Mouse (Mus musculus) urinary bladder, postnatal 10 days (tissue): Measurements from ENCODE around the gene Agxt.

Source experiments
- DNase-seq: peaks from one replicate; pipeline ENCODE4 v3.0.0; 2022; ENCODE audit warnings: low spot score

The Agxt gene

DNA sequence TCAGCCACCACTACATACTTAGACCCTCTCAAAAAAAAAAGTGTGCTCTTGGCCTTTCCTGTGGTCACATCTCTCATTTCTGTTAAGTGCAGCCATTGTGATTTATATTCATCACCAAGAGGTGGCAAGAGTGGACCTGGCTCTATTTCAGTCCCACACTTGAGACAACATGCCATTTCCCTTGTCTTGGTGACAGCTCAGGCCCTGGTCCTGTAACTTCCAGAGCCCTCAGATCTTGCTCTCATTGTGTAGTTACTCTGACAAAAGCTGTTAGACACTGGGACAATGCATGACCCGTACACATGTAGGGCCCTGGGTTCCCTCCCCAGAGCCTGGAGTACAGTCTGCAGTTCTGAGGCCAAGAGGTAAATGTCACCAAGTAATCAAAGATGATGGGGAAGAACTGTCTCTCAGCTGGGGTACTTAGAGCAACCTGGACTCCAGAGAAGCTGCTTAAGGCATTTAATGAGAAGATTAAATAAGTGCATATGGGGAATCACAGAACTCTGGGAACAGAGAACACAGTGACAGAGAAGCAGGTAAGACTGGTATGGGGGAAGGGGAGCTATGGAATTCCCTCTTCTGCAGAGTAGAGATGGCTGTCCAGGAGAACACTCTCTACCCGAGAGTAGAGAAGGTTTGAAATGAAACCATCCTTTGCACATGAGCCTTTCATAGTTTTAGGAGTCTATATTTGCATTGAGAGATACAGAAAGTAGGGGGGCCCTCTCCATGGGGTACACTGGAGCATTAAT lies 16.0 kb downstream of the Agxt start:
- no peak for DNase-seq

DNA sequence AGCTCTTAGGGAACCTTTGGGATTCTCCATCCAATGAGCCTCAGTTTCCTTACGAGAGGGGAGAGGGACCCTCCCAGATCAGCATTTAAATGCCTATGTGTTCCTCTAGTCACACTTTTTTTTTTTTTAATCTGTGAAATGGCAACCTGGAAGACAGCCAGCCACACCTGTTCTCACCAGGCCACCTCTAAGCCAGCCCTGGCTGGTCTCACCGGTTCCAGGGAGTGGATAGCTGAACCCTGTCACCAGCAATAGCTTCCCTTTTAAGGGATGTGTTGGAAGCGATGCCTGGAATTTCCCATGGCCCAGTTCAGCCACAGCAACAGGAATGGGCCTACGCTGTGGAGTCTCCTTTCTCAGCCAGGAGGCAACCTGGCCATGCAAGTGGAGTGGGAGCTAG lies 22.5 kb downstream of the Agxt start:
- no peak for DNase-seq

DNA sequence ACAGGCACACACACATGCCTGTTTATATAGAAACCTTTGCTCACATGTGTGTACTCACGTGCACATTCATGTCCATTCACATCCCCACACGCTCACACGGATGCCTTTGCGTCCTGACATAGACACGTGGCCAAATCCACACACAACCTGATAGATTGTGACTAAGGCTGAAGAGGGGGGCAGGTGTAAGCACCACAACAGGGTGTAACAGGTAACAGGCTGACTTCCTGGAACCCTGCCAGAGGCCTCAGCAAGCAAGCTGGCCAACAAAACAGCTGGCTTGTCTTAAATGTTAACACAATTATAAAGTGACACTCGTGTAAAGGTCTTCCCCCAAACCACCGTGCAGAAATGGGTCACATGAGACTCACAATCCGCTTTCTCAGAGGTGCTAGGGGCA lies 23.9 kb downstream of the Agxt start:
- no peak for DNase-seq

DNA sequence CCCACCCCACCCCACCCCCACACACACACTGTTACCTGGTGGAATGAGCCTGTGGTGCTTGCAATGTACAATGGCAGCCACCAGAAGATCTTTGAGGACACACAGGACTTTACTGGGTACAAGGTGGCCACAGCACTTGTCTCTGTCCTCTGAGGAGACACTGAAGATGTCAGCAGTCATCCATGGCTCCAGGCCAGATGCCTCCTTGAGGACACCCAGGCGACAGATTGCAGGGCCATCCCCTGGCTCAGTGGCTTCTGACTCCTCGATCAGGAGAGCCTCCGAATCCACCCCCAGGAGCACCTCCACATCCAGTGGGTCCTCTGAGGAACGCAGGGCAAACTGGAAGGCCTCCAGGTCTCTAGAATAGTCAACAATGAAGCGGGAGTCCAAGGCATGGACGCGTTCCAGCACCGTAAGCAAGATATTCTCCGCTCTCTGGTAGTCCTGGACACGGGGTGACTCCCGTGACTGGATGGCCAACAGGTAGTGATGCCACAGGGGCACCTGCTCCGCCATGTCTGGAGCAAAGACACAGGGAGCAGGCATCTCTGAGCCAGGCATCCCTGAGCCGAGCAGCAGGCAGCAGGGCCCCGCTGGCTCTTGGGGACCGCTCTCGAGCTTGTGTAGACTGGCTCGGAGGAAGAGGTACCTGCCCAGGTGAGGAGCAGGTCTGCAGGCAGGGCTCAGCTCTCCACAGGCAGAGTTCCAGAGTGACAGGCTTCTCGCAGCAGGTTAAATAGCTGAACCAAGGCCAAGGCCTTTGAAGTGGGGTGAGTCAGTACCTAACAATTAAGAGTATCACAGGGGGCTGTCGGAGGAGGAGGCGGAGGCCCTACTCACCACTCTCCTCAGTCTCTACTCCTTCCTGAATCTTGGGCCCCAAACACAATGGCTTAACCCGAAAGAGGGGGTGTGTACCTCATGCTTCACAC lies 24.8 kb downstream of the Agxt start:
- DNase-seq = no peak

DNA sequence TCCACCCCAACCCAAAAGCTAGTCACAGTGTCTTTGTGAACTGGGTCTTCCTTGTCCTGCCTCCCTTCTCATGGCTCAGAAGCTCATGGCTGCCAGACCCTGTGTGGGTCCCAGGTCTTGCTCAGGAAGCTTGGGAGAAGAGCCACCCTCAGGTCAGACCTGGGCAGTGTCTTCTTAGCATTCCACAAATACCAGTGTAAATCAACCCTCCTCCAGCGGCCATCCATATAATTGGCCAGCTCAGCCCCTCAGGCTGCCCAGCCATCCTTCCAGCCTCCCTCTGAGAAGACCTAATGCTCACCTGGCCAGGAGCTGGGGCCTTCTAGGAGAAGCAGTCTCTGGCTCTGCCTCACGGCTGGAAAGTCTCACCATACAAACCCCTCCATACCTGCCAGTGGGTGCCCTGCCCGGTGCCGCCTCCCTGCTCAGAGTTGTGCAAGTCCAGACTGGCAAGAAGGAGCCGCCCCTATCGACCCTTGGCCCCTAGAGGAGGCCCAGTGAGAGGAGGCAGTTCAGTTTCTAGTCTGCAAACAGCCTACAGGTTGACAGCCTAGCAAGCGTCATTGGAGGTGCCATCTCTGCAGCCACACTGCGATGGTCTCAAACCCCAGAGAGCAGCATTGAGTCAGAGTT lies 25.6 kb downstream of the Agxt start, which contains the start of gene 2310007B03Rik:
2310007B03Rik (minus strand) TSS at position 448 of the 633 bp plus-strand sequence.
- DNase-seq = no peak

DNA sequence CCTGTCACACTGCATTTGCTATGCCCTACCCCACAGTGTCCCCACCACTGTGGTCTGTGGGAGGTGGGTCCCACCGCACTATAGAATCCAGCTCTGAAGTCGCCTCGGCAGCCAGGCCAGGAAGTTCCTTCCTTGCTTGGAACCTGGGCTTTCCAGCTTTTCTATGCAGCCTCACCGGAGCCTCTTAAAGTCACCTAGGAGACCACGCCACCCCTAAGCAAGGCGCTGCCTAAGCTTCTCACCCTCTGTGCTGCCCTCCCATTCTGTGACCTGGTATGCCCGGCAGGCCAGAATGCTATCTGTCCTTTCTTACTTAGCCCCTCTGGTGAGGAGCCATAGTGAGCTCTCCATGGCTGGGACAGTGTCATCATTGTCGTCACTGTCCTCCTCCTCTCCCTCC lies 26.3 kb downstream of the Agxt start:
- DNase-seq = no peak

DNA sequence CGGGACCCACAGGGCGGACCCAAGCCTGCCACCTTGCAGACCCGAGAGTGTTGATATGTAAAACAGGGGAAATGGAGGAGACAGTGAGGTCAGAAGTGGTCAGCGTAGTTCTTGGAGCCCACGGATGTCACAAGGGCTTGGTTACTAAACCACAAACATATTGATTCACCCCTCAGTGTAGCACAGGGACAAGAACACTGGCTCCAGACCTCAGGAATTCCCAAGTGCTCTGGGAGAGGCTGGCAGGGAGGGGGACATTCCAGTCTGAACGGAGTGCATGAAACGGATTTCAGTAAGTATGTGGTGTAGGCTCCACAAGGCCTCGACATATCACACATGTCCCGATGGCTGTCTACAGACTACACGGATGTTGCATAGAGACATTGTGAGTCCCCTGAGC lies 26.9 kb downstream of the Agxt start:
- no peak for DNase-seq

DNA sequence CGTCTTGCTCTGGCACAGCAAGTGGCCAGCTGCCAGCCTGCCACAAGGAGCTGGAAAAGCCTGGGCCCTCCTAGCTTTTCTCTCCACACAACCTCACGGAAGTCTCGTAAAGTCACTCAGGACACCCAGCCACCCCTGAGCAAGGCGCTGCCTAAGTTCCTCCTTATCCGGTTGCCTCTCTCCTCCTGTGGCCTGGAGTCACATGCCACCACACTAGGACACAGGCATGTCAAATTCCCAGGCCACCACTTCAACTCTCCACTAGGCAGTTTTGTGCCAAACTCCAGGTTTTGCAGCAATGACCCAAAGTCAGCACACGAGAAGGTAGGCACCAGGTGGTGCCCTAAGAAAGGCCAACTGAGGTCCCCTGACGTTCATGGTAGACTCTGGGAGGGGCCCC lies 27.5 kb downstream of the Agxt start:
- DNase-seq = no peak

DNA sequence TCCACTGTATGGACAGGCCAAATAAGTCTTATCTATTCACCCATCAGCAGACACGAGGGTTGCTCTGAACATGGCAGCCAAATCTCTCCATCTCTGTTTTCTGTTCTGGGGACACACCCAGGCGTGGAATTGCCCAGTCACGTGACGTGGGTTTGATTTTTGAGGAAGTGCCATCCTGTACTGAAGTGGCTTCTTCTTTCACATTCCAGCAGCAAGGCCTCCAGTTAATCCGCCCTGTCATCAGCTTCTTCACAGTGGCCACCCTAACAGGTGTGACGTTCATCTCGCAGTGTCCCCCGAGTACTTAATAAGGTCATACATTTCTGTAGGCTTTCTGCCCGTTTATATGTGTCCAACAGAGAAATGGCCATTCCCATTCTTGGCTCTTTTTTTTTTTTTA lies 30.4 kb downstream of the Agxt start:
- DNase-seq = no peak

DNA sequence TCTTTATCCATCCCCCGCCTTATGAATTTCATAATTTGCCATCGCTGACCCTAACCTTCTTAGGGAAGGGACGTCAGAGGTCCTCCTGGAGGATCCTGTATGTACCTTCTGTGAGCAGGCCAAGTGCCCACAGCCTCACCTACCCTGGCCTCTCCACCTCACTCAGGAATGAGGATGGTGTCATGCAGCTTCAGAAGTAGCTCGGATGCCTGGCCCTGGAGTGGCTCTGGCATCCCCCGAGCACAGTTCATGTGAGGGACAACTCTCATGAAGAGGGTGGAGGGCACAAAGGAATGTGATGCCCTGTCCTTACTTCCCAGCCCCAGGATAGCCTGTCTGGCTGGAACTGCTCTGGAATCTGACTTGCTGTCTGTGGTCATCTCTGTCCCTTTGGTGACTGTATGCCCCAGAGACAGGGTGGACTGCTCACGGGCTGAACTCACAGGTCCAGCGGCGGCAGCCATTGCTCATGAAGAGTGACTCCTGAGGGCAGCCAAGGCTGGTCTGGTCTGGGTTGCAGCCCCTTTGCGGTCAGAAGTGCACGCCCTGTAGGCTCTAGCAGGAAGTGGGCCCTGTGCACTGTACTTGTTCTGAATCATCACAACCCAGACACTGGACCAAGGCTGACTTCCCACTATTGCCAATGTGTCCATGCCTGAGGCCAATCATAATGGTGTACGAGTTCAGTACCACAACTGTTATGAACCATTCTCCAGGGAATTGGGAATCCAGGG lies 31.5 kb downstream of the Agxt start:
- no peak for DNase-seq

DNA sequence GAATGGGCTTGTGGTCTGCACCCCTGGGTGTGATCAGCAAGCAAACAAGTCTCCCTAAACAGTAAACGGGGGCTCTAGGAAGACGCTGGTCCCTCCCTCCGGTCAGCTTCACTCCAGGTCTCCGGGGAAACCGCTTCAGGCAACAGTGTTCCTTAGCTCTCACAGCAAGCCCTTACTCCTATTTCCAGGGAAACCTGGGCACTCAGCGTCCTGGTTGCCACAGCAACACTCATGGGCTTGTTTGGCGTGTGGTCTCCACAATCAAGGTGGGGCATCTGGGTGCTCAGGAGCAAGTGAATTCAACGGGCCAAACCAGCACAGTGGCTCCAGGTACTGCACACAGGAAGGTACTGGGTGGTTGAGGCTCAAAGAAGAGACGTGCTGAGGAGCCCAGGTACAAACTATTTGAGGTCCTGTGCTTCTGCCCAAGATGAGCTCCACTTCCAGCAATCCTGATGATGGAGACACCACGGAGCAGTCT lies 33.3 kb downstream of the Agxt start, which contains the start of gene Crocc2:
Crocc2 (plus strand) TSS at position 431 of the 481 bp plus-strand sequence.
- DNase-seq = no peak

DNA sequence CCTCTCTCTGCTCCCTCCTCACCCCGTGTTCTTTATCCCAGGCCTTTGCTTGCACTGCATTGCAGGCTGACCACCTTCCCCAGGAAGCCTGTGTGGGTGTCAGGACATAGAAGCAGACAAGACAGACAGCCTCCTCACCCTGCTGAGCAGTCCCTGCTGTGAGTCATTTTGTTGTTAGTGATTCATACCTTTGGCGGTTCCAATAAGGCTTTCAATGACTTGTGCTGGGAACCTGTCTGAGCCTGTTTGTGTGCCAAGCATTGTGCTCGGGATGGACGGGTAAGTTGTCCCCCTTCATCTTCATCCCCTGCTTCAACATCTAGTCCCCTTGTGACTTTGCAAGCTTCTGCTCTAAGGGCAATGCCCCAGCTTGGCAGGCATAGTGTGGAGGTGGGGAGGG lies 38.6 kb downstream of the Agxt start:
- no peak for DNase-seq

DNA sequence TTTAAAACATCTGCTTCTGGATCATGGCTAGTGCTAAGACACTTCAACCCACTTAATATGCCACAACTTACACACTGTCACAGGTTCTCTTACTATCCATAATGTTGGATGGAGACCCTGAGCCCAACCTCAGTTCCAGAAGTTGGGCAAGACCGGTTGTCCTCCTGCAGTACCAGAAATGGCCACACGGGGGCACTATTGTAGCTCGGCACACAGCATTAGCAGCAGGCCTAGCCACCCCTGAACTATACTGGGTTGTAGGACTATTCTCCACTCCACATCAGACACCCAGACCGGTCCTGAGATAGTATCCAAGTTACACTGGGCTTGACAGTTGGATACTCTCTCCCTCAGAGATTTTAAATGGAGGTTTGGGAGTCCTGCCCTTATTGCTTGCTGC lies 39.4 kb downstream of the Agxt start:
- peak; percentile 61 for DNase-seq

DNA sequence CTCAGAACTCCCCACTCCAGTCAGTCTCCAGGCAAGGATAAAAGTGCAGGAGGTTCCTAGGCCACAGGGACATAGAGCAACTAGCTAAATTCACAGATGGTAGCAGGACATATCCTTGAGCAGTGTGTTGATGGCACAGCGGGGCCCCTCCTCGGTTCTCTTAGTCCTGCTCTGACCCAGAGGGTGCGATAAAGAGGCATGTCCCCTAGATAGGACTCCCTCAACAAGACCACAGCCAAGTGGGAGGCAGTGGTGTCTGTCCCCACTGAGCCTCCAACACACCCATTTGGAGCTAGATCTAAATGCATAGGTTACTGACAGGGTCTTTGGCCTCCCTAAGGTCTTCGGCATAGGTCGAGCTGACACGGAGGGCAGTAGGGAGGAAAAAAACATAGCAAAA lies 40.8 kb downstream of the Agxt start:
- no peak for DNase-seq

DNA sequence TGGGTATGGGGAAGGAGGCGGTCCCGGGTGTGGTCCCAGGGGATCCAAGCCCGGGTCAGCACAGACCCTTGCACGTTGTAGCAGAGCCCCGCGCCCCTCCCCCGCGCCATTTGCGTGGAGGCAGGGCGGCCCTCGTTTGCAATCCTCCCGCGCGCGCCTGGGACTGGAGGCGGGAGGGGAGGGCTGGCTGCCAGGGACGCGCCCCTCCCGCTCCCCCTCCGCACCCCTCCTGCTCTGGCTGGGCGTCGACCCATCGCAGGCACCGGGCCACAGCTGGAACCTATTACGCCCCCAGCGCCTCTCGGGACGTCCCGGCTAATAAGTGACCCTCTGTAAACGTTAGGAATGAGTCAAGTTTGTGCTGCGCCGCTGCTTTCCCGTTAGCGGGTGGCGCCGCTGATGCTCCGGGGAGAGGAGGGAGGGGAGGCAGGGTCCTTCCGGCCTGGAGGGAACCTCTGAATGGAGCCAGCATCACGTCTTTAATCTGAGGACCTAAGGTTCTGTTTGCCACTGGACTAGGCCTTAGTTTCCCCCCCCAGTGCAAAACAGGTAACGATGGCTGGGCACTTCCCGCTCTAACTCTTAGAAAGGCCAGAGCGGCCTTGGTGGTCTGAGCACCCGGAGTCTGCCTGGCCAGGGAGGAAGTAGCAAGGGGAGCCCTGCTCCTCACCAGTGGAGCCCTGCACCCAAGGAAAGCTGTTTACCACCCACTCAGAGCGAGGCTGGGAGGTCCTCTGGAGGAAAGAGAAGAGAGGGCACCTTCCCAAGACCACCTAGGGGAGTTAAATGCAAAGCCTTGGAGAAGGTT lies 41.7 kb downstream of the Agxt start:
- peak; percentile 28 for DNase-seq

DNA sequence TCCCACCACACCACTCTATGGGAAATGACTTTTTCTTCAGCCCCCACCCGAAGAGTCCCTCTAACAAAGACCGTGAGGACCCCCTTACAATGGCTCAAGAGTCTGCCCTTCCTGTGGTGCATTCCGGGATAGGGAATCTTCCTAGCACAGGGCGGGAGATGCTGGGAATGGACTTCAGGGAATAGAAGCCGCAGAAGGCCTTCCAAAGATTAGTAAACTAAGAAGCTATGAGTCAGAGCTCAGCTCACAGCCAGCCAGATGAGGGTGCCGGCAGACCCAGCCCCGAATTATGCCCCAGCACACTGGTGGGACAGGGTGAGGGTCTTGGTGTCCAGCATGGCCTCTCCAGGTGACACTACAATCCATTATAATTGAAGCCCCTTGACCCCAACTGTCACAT lies 47.2 kb downstream of the Agxt start:
- no peak for DNase-seq

DNA sequence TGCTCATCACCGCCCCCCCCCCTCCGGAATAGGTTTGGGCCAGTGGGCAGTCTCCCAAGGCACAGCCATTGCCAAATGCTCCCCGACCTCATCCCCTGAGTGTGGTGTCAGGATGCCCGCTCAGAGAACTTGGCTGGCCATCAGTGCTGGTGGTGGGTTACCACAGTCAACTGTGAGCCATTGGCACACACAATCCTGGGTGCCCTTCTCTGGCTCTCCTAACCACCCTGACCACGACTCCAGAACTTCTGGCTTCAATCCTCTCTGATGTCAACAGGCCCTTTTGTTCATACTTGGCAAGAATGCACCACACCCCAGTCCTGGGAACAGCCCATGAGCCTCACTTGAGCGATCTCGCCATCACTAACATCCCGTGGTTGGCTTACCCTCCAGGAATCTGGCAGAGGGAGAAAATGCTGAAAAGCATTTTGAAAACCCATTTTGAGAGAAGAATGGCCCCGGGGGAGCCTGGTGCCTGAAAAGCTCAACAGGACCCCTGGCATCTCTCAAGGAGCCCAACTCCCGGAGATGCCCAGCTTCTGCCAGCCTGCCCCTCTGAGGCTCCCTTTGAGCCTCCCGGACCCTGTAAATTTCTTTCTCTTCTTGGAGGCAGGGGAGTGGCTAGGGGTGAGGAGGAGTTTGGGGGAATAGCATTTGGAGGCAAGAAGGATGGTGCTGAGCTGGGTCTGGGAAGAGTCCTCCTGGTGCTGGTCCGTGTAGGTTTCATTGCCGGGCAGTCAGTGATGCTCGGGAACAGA lies 49.2 kb downstream of the Agxt start:
- no peak for DNase-seq

DNA sequence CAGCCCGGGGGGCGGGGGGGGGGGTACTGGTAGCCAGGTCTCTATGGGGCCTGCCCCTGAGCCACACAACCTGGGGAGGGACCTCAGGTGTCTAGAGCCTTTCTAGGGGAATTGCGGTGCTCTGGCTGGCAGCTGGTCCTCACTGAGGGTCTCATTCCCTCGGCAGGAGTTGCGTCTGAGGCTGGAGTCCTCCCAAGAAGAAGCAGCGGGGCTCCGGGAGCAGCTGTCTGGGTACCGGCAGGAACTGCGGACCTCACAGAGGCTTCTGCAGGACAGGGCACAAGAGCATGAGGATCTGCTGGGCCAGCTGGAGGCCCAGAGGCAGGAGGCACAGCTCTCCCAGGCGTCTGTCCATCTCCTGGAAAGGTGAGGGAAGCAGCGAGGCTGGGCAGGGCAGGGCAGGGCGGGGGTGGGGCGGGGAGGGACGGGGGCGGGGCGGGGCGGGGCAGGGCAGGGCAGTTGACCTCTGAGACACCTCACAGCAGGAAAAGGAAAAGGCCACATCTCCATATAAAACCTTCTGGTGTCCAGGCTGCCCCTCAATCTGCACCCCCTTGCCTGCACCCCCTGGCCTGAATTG lies 55.8 kb downstream of the Agxt start:
- DNase-seq = no peak

DNA sequence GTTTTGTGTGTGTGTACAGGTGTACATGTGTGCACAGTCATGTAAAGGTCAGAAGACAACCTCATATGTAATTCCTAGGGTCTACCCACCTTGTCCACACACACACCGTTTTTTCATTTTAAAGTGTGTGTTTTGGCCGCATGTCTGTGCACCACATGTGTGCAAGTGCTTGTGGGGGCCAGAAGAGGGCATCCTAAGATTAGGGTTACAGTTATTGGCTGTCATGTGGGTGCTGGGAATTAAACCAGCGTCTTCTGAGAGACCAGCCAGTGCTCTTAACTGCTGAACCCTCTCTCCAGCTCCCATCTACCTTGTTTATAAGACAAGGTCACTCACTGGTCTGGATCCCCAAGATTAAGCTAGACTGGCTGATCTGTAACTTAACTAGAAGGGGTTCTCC lies 59.9 kb downstream of the Agxt start:
- DNase-seq = no peak
